Mouse (Mus musculus) forebrain, embryonic 11.5 days (tissue): ENCODE measurements around the gene Col16a1. TPM values are rescaled to one million over a fixed set of nuclear protein-coding genes. Genes with fewer than 3 reads are reported as not detected.

ENCODE experiments used
- ATAC-seq: fragments of 200-750 bp; cut with Nextera tagmentation; replicated peaks from 2 replicates; pipeline ENCODE4 v1.8.0; 2017; ENCODE audit warnings: moderate TSS enrichment; ENCODE audit not compliant: low FRiP score
- DNase-seq: peaks from one replicate; pipeline ENCODE4 v3.0.0-alpha.2; 2017; ENCODE audit warnings: low spot score
- H3K27ac ChIP-seq: fragments of 300-500 bp; sonication (generic); 2 replicates; pipeline ENCODE4 v1.5.1; 2014; ENCODE audit warnings: low read depth, low read length
- H3K27me3 ChIP-seq: fragments of 300-500 bp; sonication (generic); 2 replicates; pipeline ENCODE4 v1.6.1; 2014; ENCODE audit warnings: mild to moderate bottlenecking, low read length, mixed read lengths; ENCODE audit not compliant: control insufficient read depth, insufficient read depth
- H3K36me3 ChIP-seq: fragments of 300-500 bp; sonication (generic); 2 replicates; pipeline ENCODE4 v1.6.1; 2014; ENCODE audit warnings: mild to moderate bottlenecking, low read length, moderate library complexity, mixed read lengths; ENCODE audit not compliant: control insufficient read depth, insufficient read depth
- H3K4me1 ChIP-seq: fragments of 300-500 bp; sonication (generic); replicated peaks from 2 replicates; pipeline ENCODE4 v1.6.1; 2014; ENCODE audit warnings: low read length, mixed read lengths; ENCODE audit not compliant: control insufficient read depth, insufficient read depth
- H3K4me2 ChIP-seq: fragments of 300-500 bp; sonication (generic); 2 replicates; pipeline ENCODE4 v1.6.1; 2014; ENCODE audit warnings: low read depth, mild to moderate bottlenecking, low read length, moderate library complexity, mixed read lengths; ENCODE audit not compliant: severe bottlenecking
- H3K4me3 ChIP-seq: fragments of 300-500 bp; sonication (generic); 2 replicates; pipeline ENCODE4 v1.5.1; 2014; ENCODE audit warnings: low read depth, low read length
- H3K9ac ChIP-seq: fragments of 300-500 bp; sonication (generic); 2 replicates; pipeline ENCODE4 v1.6.1; 2014; ENCODE audit warnings: low read length
- H3K9me3 ChIP-seq: fragments of 300-500 bp; sonication (generic); 2 replicates; pipeline ENCODE4 v1.6.1; 2016; ENCODE audit warnings: low read length, mixed read lengths; ENCODE audit not compliant: control insufficient read depth
- WGBS: fragments of 180-500 bp; shearing (Covaris S2); extraction: QIAGEN DNeasy Blood & Tissue Kit; methylation state at CpG from one replicate; pipeline ENCODE4 v1.1.7; 2014; 5-methylcytosine and 5-hydroxymethylcytosine counted together
- polyA plus RNA-seq: library from polyadenylated mRNA; unstranded; fragments of >200 nt; fragmentation: Nextera tagmentation; extraction: Ambion mirVana; gene quantifications from 2 replicates; pipeline ENCODE4 v1.2.1, GENCODE M21; 2014

The Col16a1 gene
- polyA plus RNA-seq, 1 experiment from 2014 or later, result 5.9 TPM

DNA sequence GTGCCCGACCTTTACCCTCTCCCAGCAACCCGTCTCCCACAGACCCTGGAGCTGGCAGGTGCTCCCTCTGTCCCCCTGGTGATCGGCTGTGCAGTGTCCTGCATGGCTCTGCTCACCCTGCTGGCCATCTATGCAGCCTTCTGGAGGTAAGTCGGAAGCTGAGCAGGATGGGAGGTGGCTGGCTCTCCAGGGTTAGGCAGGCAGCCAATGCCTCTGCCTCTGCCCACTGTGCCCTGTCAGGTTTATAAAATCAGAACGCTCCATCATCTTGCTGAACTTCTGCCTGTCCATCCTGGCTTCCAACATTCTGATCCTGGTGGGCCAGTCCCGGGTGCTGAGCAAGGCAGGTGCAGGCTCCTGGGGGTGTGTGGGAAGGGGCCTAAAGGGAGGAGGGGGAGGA, 35.4 kb upstream of the Col16a1 start:
- 82% methylated on average over 6 of the region's 6 CpGs for WGBS
- Histone ChIP-seq H3K27me3 (peaks cover 4% of the 10 kb centered on the region; the same call in 1 of the 2 replicates), H3K9me3 (no peaks in the 10 kb centered on the region), H3K4me3 (no peak overlapping the region), H3K27ac (no peak overlapping the region), H3K4me1 (no peaks in the 10 kb centered on the region), H3K9ac (no peak overlapping the region), H3K36me3 (no peaks in the 10 kb centered on the region), H3K4me2 (no peak overlapping the region)
- ATAC-seq, result no peak
- DNase-seq, result no peak

- Histone ChIP-seq H3K9me3 (no peaks in the 10 kb centered on the region), H3K36me3 (no peaks in the 10 kb centered on the region), H3K27ac (no peak overlapping the region), H3K9ac (no peak overlapping the region), H3K4me1 (no peaks in the 10 kb centered on the region), H3K4me3 (no peak overlapping the region), H3K4me2 (no peak overlapping the region), H3K27me3 (no peaks in the 10 kb centered on the region)
- 68% methylated on average over 10 of the region's 10 CpGs for WGBS
- no peak for DNase-seq
- no peak for ATAC-seq
Observed at GRCm38 (mm10) chr4:130013111-130013510, 34.5 kb upstream of the Col16a1 start.

GRCm38 (mm10) chr4:130016010-130016409, 31.6 kb upstream of the Col16a1 start:
- H3K4me2 ChIP-seq, result no peak overlapping the region
- no peak overlapping the region for H3K9ac ChIP-seq
- 65% methylated on average over 4 of the region's 4 CpGs for WGBS
- ATAC-seq (0 out of 2 replicates have a peak, but pooled peaks have one; percentile 33), DNase-seq (no peak)
- no peak overlapping the region for H3K27ac ChIP-seq
- no peaks in the 10 kb centered on the region for H3K9me3 ChIP-seq
- H3K27me3 ChIP-seq, result no peaks in the 10 kb centered on the region
- no peak overlapping the region for H3K4me3 ChIP-seq
- H3K36me3 ChIP-seq, result no peaks in the 10 kb centered on the region
- H3K4me1 ChIP-seq, result no peaks in the 10 kb centered on the region

- Histone ChIP-seq H3K4me3 (no peak overlapping the region), H3K9me3 (no peaks in the 10 kb centered on the region), H3K27me3 (no peaks in the 10 kb centered on the region), H3K36me3 (no peaks in the 10 kb centered on the region), H3K9ac (no peak overlapping the region), H3K4me2 (no peak overlapping the region), H3K27ac (no peak overlapping the region), H3K4me1 (no peaks in the 10 kb centered on the region)
- DNase-seq, result no peak
- ATAC-seq, result no peak
- 69% methylated on average over 18 of the region's 18 CpGs for WGBS
Observed at GRCm38 (mm10) chr4:130017036-130017674, 30.5 kb upstream of the Col16a1 start.

GRCm38 (mm10) chr4:130022952-130023351, 24.7 kb upstream of the Col16a1 start:
- Histone ChIP-seq H3K27me3 (no peaks in the 10 kb centered on the region), H3K9ac (no peak overlapping the region), H3K36me3 (no peaks in the 10 kb centered on the region), H3K4me1 (no peaks in the 10 kb centered on the region), H3K4me3 (no peak overlapping the region), H3K9me3 (no peaks in the 10 kb centered on the region), H3K27ac (no peak overlapping the region), H3K4me2 (no peak overlapping the region)
- no peak for DNase-seq
- WGBS, result 88% methylated on average over 8 of the region's 8 CpGs
- no peak for ATAC-seq

- Histone ChIP-seq H3K27ac (no peak overlapping the region), H3K27me3 (no peaks in the 10 kb centered on the region), H3K9ac (no peak overlapping the region), H3K4me3 (no peak overlapping the region), H3K9me3 (no peaks in the 10 kb centered on the region), H3K4me1 (no peaks in the 10 kb centered on the region), H3K4me2 (no peak overlapping the region), H3K36me3 (no peaks in the 10 kb centered on the region)
- DNase-seq (no peak), ATAC-seq (no peak)
- WGBS, result 88% methylated on average over 10 of the region's 10 CpGs
Observed at GRCm38 (mm10) chr4:130023511-130024231, 24.0 kb upstream of the Col16a1 start.

- Histone ChIP-seq H3K9me3 (no peaks in the 10 kb centered on the region), H3K27me3 (no peaks in the 10 kb centered on the region), H3K9ac (no peak overlapping the region), H3K27ac (no peak overlapping the region), H3K4me2 (no peak overlapping the region), H3K4me3 (no peak overlapping the region), H3K4me1 (no peaks in the 10 kb centered on the region), H3K36me3 (no peaks in the 10 kb centered on the region)
- ATAC-seq (no peak), DNase-seq (no peak)
- 45% methylated on average over 8 of the region's 8 CpGs for WGBS
Observed at GRCm38 (mm10) chr4:130025544-130025943, 22.1 kb upstream of the Col16a1 start.

GRCm38 (mm10) chr4:130031146-130031545, 16.5 kb upstream of the Col16a1 start:
- no peaks in the 10 kb centered on the region for H3K4me1 ChIP-seq
- no peak overlapping the region for H3K4me3 ChIP-seq
- no peak overlapping the region for H3K27ac ChIP-seq
- no peak overlapping the region for H3K4me2 ChIP-seq
- no peak for DNase-seq
- no peaks in the 10 kb centered on the region for H3K9me3 ChIP-seq
- no peak overlapping the region for H3K9ac ChIP-seq
- no peak for ATAC-seq
- H3K27me3 ChIP-seq, result peaks cover 3% of the 10 kb centered on the region; the same call in 1 of the 2 replicates
- 77% methylated on average over 2 of the region's 2 CpGs for WGBS
- H3K36me3 ChIP-seq, result no peaks in the 10 kb centered on the region

DNA sequence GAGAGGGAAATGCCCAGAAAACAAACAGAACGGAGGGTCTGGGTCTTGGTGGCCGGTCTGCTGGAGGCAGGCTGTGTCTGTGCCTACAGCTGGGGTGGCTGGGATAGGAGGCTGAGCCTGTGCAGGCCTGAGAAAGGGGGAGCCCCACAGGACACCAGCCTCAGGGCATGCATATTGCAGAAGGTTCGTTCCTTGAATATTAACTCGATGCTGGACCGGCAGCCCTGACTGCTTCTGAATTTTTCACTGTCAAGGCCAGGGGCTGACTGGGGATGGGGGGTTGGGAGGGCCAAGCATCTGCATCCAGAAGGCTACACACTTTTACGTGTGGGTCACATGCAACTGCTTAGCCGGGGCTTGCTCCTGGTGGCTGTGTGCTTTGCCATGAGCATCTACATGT, 14.1 kb upstream of the Col16a1 start:
- DNase-seq, result no peak
- no peak overlapping the region for H3K4me3 ChIP-seq
- H3K36me3 ChIP-seq, result no peaks in the 10 kb centered on the region
- no peak overlapping the region for H3K9ac ChIP-seq
- H3K9me3 ChIP-seq, result no peaks in the 10 kb centered on the region
- peaks cover 3% of the 10 kb centered on the region; the same call in 1 of the 2 replicates for H3K27me3 ChIP-seq
- WGBS, result 68% methylated on average over 7 of the region's 7 CpGs
- H3K4me1 ChIP-seq, result no peaks in the 10 kb centered on the region; the same call in 1 of the 2 replicates
- no peak for ATAC-seq
- H3K4me2 ChIP-seq, result no peak overlapping the region
- H3K27ac ChIP-seq, result no peak overlapping the region
